Mouse (Mus musculus): Measurements from ENCODE around the gene M1ap. TPM values are rescaled to one million over a fixed set of nuclear protein-coding genes. Genes with fewer than 3 reads are reported as not detected.

The M1ap gene
- polyA plus RNA-seq, 1 experiment = 10.3 TPM

- WGBS = 41% methylated on average over 10 of the region's 10 CpGs
- no peak overlapping the region for H3K4me3 ChIP-seq (replicated peaks; ENCODE audit: control insufficient read depth, low read depth, low read length)
- H3K4me1 ChIP-seq (ENCODE audit: control insufficient read depth, insufficient read depth, low read length) = peaks cover 14% of the 10 kb centered on the region
Measured at GRCm38 (mm10) chr6:83005444-83006011, 58.8 kb downstream of the M1ap start.

GRCm38 (mm10) chr6:83006114-83006513 is 59.4 kb downstream of the M1ap start:
- no peak overlapping the region for H3K4me3 ChIP-seq (replicated peaks; ENCODE audit: control insufficient read depth, low read depth, low read length)
- peak overlapping the region; percentile 61; the same call in 1 of the 2 replicates for H3K27ac ChIP-seq (ENCODE audit: control insufficient read depth, insufficient read depth, low read depth, low read length, poor library complexity)
- WGBS = 11% methylated on average over 6 of the region's 6 CpGs
- H3K4me1 ChIP-seq (ENCODE audit: control insufficient read depth, insufficient read depth, low read length) = peaks cover 15% of the 10 kb centered on the region
- TF ChIP-seq POLR2A (IDR thresholded peaks at IDR 0.05; ENCODE audit: borderline replicate concordance, control insufficient read depth, low read depth, low read length) (no peak), CTCF (IDR thresholded peaks at IDR 0.05; ENCODE audit: control insufficient read depth, insufficient read depth, low read length) (no peak)

More at GRCm38 (mm10) chr6:83005444-83006011, 58.8 kb downstream of the M1ap start:
- peak overlapping the region; percentile 61 for H3K27ac ChIP-seq (ENCODE audit: control insufficient read depth, insufficient read depth, low read depth, low read length, poor library complexity)
- TF ChIP-seq CTCF (IDR thresholded peaks at IDR 0.05; ENCODE audit: control insufficient read depth, insufficient read depth, low read length) = no peak

- TF ChIP-seq POLR2A (IDR thresholded peaks at IDR 0.05; ENCODE audit: borderline replicate concordance, control insufficient read depth, low read depth, low read length) (no peak), CTCF (IDR thresholded peaks at IDR 0.05; ENCODE audit: control insufficient read depth, insufficient read depth, low read length) (no peak)
- H3K27ac ChIP-seq (ENCODE audit: control insufficient read depth, insufficient read depth, low read depth, low read length, poor library complexity) = peak overlapping the region; percentile 48
- H3K4me1 ChIP-seq (ENCODE audit: control insufficient read depth, insufficient read depth, low read length) = peaks cover 19% of the 10 kb centered on the region
- WGBS = 12% methylated on average over 3 of the region's 3 CpGs
- H3K4me3 ChIP-seq (replicated peaks; ENCODE audit: control insufficient read depth, low read depth, low read length) = no peak overlapping the region
Measured at GRCm38 (mm10) chr6:83008659-83009058, 62.0 kb downstream of the M1ap start.

- TF ChIP-seq POLR2A (IDR thresholded peaks at IDR 0.05; ENCODE audit: borderline replicate concordance, control insufficient read depth, low read depth, low read length) (no peak), CTCF (IDR thresholded peaks at IDR 0.05; ENCODE audit: control insufficient read depth, insufficient read depth, low read length) (no peak)
- 15% methylated on average over 7 of the region's 7 CpGs for WGBS
- peak overlapping the region; percentile 74 for H3K27ac ChIP-seq (ENCODE audit: control insufficient read depth, insufficient read depth, low read depth, low read length, poor library complexity)
- peaks cover 20% of the 10 kb centered on the region for H3K4me1 ChIP-seq (ENCODE audit: control insufficient read depth, insufficient read depth, low read length)
- peak overlapping the region; percentile 18 for H3K4me3 ChIP-seq (replicated peaks; ENCODE audit: control insufficient read depth, low read depth, low read length)
Measured at GRCm38 (mm10) chr6:83010010-83010409, 63.3 kb downstream of the M1ap start.

- Histone ChIP-seq H3K4me3 (replicated peaks; ENCODE audit: control insufficient read depth, low read depth, low read length) (no peak overlapping the region), H3K4me1 (ENCODE audit: control insufficient read depth, insufficient read depth, low read length) (peaks cover 15% of the 10 kb centered on the region), H3K27ac (ENCODE audit: control insufficient read depth, insufficient read depth, low read depth, low read length, poor library complexity) (no peak overlapping the region)
- TF ChIP-seq CTCF (IDR thresholded peaks at IDR 0.05; ENCODE audit: control insufficient read depth, insufficient read depth, low read length) = no peak
- no peak for TF ChIP-seq POLR2A (IDR thresholded peaks at IDR 0.05; ENCODE audit: borderline replicate concordance, control insufficient read depth, low read depth, low read length)
- 59% methylated on average over 7 of the region's 7 CpGs for WGBS
Measured at GRCm38 (mm10) chr6:83011255-83011654, 64.6 kb downstream of the M1ap start.

- H3K4me3 ChIP-seq (replicated peaks; ENCODE audit: control insufficient read depth, low read depth, low read length) = no peak overlapping the region
Measured at GRCm38 (mm10) chr6:83011756-83012155, 65.1 kb downstream of the M1ap start.

GRCm38 (mm10) chr6:83013444-83013843 is 66.7 kb downstream of the M1ap start:
- WGBS = 11% methylated on average over 5 of the region's 5 CpGs
- H3K4me3 ChIP-seq (replicated peaks; ENCODE audit: control insufficient read depth, low read depth, low read length) = no peak overlapping the region
- H3K27ac ChIP-seq (ENCODE audit: control insufficient read depth, insufficient read depth, low read depth, low read length, poor library complexity) = peak overlapping the region; percentile 82
- H3K4me1 ChIP-seq (ENCODE audit: control insufficient read depth, insufficient read depth, low read length) = peaks cover 11% of the 10 kb centered on the region
- TF ChIP-seq CTCF (IDR thresholded peaks at IDR 0.05; ENCODE audit: control insufficient read depth, insufficient read depth, low read length) = no peak
- no peak for TF ChIP-seq POLR2A (IDR thresholded peaks at IDR 0.05; ENCODE audit: borderline replicate concordance, control insufficient read depth, low read depth, low read length)

More at GRCm38 (mm10) chr6:83011756-83012155, 65.1 kb downstream of the M1ap start:
- H3K4me1 ChIP-seq (ENCODE audit: control insufficient read depth, insufficient read depth, low read length) = peaks cover 15% of the 10 kb centered on the region
- no peak for TF ChIP-seq POLR2A (IDR thresholded peaks at IDR 0.05; ENCODE audit: borderline replicate concordance, control insufficient read depth, low read depth, low read length)
- TF ChIP-seq CTCF (IDR thresholded peaks at IDR 0.05; ENCODE audit: control insufficient read depth, insufficient read depth, low read length) = no peak
- WGBS = 74% methylated on average over 6 of the region's 6 CpGs
- H3K27ac ChIP-seq (ENCODE audit: control insufficient read depth, insufficient read depth, low read depth, low read length, poor library complexity) = peak overlapping the region; percentile 63; the same call in 1 of the 2 replicates

- peak overlapping the region; percentile 78 for H3K27ac ChIP-seq (ENCODE audit: control insufficient read depth, insufficient read depth, low read depth, low read length, poor library complexity)
- TF ChIP-seq POLR2A (IDR thresholded peaks at IDR 0.05; ENCODE audit: borderline replicate concordance, control insufficient read depth, low read depth, low read length) (peak; percentile 65), CTCF (IDR thresholded peaks at IDR 0.05; ENCODE audit: control insufficient read depth, insufficient read depth, low read length) (no peak)
- H3K4me1 ChIP-seq (ENCODE audit: control insufficient read depth, insufficient read depth, low read length) = peaks cover 13% of the 10 kb centered on the region
- WGBS = 38% methylated on average over 12 of the region's 12 CpGs
- H3K4me3 ChIP-seq (replicated peaks; ENCODE audit: control insufficient read depth, low read depth, low read length) = peak overlapping the region; percentile 34
Measured at GRCm38 (mm10) chr6:83014482-83015466, 68.1 kb downstream of the M1ap start.

Data from bone marrow, adult 2 months (tissue).